Mouse (Mus musculus) left cerebral cortex, postnatal 25 days (tissue): Measurements from ENCODE around the gene Cntn3. TPM values are rescaled to one million over a fixed set of nuclear protein-coding genes. Genes with fewer than 3 reads are reported as not detected.

Experiments
- DNase-seq, 2 experiments: peaks; one replicate each; pipeline ENCODE4 v3.0.0; 2022; ENCODE audit warnings: low spot score in 2 of 2, mixed read lengths in 1 of 2
- intact Hi-C: fragments of 180-260 bp; cut with DNase I; formaldehyde crosslinking; loops from one replicate; pipeline ENCODE4 v1.15.1; 2025
- total RNA-seq, 2 experiments: library from RNA; stranded (reverse); gene quantifications; 2 replicates each; pipeline ENCODE4 v1.2.3; 2021

The Cntn3 gene
- total RNA-seq, 2 experiments from 2014 or later, result 25.0 to 25.5 TPM

DNA sequence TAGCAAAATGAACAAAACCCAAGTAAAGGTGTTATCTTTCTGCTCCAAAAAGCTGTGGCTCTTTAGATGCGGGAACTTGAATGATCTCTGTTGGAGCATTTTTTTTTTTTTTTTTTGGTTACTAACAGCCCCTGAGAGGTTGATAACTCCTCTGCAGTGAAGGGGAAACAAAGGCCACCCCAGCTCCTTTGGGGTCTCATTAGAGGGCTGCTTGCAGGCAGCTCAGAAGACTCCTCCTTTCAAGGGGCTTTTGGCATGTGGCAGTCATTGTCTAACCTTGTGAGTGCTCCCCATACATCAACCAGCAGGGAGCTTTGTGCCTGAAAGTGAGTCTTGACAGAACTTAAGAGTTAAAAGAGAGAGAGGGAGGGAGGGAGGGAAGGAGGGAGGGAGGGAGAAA, 60.8 kb downstream of the Cntn3 start:
- intact Hi-C loops, result no loop called here
- DNase-seq, result no peak

DNA sequence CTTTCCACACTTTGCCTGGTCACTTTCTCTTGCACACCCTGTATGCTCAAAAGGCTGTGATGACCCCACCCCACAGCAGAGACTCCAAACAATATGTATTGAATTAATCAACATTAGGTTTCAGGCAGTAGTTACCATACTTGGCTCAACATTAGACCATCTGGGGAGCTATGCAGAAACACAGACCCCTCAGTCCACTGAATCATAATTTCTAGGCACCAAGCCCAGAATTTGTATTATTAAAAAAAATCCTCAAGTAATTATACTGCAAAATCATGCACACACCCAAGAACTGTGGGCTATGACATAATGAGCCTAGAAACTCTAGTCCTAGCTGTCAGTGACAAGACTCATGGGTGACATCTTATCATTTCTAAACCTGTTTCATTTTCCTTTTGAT, 87.4 kb downstream of the Cntn3 start:
- DNase-seq, result no peak
- intact Hi-C loops, result no loop called here

DNA sequence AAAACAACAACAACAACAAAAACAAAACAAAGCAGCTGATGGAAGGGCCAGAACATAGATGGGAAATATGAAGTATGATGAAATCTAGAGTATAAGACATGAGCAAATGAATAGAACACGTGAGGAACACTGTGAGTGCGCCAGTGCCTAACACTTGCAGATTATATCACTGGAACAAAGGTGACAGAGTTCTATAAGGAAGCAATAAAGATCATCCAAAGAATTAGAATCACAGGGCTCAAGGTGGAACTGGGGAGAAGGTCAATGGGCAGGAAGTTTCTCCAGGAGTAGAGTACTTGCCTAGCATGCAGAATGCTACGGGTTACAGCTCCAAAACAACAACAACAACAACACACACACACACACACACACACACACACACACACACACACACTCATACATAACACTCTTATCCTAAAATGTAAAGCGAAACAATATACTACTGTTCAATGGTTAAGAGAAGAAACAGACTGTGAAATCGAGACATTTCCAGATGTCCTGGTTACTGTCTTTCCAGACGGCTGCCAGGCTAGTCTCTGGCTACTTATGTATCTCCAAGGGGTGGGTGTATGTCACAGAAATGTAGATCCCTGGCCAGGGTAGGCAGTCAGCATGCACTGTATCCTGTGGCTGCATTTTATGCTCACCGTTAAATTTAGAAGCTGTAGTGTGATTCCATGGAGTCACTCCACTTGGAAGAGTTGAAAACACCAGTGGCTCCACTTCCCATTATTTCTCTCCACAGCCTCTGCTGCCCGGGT, 94.4 kb downstream of the Cntn3 start:
- peak in 1 of 2 experiments; percentile 39 for DNase-seq
- intact Hi-C loops, result no loop called here

DNA sequence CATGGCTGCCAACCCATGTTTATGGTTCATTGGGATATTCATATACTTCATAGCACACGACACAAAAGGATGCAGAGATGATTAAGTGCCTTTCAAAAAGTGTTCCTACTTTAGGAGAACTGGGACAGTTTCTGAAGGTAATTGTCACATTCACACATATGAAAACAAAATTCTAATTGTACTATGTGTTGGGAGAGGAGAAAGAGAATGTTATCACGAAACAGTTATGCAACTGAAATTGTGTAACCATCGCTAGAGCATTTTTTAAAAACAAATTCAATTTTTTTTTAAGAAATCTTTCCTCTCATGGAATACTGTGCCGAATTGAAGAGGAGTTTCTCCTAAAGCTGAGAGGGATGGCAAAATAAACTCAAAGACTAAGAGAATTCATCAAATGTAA, 134.5 kb downstream of the Cntn3 start:
- intact Hi-C loops, result loop anchor here (5.0 kb wide), 1 partner anchor 124 kb away; no protein-coding TSS in a partner anchor
- DNase-seq, result peak in 1 of 2 experiments; percentile 12

DNA sequence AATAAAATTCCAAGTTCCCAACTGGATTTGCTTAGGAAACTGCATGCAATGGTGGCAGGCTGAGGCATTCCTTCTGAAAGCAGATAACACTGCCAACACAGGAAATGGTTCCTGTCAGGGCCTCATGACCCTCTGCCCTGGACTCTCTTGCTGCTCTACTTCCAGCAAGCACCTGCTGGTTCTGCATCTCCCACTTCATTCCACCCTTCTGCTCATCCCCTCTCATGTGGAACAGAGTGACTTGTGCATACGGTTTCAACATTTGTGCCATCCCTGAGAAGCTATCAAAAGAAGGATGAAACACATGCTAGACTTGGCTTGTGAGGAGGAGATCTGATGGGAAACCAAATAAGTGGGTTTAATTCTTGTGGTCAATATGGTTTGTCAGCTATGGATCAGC, 145.4 kb downstream of the Cntn3 start:
- DNase-seq, result no peak
- intact Hi-C loops, result no loop called here

DNA sequence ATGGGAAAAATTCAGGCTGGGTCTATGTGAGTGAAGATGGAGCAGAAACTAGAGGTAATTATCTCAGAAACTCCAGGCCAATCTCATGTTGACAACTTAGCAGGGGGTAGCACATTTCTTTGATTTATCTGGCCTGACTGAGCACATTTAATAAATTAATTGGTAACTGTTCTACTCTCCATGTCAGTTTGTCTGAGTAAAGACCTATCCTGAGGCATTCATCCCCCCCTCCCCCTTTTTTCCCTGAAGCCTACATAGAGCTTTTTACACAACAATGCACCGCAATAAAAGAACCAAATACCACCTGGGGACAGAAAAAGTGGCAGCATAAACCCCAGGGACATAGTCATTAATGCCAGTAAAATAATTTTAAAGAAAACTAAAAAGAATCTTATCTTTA, 151.1 kb downstream of the Cntn3 start:
- DNase-seq, result no peak
- intact Hi-C loops, result no loop called here

DNA sequence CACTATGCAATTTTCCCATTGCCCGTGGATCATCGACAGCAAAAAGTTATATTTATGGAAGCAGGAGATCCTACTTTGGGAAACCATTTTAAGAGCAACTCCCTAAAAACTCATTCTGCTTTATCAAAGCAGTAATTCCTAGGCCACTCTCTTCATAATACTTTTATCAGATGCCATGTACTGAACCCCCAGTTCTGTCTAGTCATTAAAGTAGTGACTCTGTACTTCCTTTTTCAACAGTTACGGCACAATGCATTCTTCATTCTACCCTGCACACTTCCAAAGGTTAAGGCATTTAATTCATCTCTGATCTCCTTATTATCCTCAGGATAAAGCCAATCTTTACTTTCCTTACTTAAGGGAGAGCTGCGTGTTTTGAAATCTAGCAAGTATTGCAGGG, 184.3 kb downstream of the Cntn3 start:
- no peak for DNase-seq
- intact Hi-C loops, result no loop called here

DNA sequence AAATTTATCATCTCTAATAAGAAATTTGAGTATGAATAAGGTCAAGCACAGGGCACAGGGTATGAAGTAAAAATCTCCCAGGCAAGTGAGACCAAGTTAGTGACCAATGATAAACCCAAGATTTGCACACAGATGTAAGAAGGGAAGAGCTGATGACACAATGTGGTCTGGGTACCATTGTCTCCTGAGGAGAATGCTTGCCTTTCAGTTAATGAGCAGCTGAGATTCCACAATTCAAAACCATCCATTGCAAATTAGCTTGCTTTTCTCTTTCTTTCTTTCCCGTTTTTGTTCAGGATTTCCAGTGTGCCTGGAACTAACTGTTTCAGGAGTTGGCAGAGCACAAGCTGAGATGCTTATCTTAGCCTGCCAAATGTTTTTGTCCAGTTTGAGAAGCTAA, 200.8 kb downstream of the Cntn3 start:
- intact Hi-C loops, result no loop called here
- peak in 1 of 2 experiments; percentile 25 for DNase-seq

DNA sequence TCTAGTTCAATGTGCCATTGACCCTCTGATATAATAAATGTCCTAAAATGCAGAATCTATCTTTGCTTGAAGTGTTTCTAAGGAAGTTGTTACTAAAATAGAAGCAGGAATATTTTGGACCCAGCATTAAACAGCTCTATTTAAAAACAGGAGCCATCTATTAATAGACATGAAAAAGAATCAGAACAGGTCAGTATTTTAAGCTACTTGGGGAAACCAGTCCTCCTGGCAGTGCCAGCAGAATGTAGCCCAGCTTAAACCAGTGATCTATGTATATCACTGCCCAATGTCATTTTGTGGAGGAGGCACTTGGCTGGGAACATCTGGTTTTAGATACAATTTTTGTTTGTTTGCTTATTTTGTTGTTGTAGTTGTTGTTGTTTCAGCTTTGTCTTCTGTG, 209.0 kb downstream of the Cntn3 start:
- intact Hi-C loops, result no loop called here
- DNase-seq, result peak in 1 of 2 experiments; percentile 21

DNA sequence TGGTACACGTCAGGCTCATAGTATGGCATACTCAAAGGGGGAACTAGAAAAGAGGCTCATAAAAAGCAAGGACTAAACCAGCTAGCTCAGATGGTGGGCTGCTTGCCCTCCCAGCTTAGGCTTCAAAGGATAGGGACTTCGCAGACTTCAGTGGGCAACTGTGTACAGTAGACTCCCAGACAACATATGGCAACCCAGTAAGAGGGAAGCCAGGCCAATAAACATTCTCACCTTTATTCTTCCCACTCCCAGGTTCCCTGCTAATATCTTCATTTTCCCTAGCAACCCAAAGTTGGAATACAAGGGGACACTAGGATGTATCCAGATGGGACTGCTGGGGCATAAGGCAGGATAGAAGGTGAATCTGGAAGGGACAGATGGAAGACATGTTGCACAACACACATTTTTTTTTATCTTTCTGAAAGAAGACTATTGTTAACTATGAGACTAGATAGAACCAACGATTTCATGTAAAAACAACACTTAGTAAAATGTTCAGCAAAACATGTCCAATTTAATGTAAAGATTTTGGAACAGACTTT, 209.5 kb downstream of the Cntn3 start:
- peak in 1 of 2 experiments; percentile 25 for DNase-seq
- intact Hi-C loops, result no loop called here

DNA sequence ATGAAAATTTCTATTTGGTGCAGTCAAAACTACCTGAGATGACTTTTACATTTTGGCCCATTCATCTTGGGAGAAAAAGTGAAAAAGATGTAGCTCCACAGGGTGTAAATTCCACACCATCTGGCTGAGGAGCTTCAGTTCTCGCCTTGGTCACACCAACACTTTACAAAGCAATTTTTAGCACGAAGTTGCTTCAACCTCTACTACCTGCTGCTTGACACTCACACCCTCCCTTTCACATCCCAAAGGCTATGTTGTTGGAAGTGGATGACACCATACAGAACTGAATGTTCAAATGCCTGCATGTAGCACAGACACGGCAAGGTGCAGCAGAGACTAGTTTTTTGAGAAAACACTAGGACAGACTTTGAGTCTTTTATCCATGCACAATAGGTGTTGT, 240.8 kb downstream of the Cntn3 start:
- intact Hi-C loops, result loop anchor here (5.0 kb wide), 1 partner anchor 230 kb away; no protein-coding TSS in a partner anchor
- peak; percentile 4 to 59 for DNase-seq

DNA sequence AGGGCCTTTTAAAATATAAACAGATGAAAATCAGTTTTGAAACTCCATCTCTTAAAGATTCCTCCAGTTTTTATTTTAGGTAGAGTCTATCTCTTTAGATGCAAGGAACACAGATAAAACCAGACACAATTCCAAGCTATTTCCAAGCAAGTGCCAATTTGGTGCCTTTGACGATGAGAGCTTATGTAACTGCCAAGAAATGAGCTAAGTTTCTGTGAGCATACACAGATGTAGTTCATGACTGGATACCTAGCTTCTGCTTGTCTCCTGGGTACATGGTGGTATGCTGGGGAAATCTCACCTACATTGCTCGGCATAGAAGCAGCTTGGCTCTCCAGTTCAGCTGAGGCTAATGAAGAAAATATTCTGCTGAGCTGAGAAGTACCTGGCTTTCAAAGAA, 246.2 kb downstream of the Cntn3 start:
- peak; percentile 13 to 80 for DNase-seq

DNA sequence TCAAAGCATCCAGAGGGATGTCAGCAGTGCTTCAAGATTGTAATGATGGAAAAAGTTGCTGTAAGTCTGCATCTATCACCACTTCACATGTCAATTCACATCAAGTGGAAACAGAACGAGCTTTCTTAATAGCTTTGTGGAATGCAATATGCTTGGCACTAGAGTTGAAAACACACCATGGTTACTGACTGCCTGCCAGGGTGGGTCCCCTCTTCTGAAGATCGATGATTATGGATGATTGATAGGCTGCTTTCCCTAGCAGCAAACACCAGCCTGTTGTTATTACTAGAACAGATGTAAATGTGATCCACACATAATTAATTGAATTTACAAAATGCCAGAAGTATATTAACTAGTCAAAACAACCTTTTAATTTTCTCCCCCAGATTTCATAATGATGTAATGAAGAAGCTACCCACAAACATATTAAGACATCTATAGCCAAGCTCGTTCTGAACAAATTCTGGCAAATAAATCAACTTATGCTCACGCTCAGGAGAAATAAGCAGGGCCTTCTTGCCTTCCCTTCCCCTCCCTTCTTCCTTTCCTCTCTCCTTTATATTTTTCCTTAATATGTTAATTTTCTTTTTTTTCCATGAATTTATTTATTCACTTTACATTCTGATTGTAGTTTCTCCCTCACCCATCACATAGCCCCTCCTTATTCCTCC, 250.2 kb downstream of the Cntn3 start:
- intact Hi-C loops, result no loop called here
- DNase-seq, result no peak

More for the DNA sequence above, 246.2 kb downstream of the Cntn3 start:
- intact Hi-C loops, result no loop called here

DNA sequence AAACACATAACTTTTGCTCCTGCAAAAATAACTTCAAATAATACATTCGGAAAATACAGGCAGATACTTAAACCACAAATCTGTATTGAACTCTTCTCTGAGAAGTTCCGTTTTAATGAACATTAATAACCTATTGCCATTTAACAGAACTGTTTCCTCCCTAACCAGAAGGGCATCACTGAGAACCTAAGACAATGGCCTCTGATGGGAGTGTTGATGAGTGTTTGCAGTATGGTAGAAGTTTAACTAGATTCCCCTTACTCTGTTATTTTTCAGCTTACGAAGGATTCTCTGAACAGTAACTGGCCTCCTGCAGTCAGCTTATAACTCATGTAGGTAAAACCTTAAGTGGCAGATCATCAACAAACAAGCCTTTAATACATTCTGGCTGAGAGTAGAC, 253.1 kb downstream of the Cntn3 start:
- DNase-seq, result no peak
- intact Hi-C loops, result no loop called here

DNA sequence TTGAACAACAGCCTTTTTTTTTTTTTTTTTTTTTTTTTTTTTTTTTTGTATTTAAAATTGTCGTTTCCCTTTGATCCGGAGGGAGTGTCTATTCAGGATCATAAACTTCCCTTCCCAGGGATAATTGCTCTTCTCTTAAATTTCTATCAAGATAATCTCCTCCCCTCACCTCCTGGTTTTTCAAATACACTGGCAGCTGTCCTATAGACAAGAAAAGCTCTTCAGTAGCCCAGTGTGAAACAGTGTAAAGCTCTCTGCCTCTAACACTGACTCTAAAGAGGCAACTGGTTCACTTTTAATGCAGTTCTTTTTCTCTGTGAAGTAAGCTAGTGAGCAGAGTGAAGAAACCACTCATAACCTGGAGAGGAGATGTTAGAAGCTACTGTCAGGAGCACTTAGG, 290.0 kb downstream of the Cntn3 start:
- intact Hi-C loops, result no loop called here
- no peak for DNase-seq

DNA sequence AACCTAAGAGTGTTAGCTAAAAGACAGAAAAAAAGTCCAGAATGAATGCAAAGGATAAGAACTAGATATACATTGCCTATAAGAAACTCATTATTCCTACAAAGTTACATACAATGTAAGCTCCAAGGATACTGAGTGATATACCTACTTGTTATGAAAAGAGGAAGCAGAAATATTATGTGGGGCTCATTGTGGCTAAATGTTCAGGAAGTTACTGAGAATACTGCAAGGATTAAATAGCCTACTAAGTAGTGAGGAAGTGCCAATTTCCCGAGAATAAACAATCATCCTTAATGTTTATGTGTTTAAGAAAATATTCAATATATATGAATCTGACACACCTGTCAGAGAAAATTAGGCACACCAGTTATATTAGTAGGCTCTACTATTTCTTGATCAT, 341.9 kb downstream of the Cntn3 start:
- intact Hi-C loops, result no loop called here
- no peak for DNase-seq

DNA sequence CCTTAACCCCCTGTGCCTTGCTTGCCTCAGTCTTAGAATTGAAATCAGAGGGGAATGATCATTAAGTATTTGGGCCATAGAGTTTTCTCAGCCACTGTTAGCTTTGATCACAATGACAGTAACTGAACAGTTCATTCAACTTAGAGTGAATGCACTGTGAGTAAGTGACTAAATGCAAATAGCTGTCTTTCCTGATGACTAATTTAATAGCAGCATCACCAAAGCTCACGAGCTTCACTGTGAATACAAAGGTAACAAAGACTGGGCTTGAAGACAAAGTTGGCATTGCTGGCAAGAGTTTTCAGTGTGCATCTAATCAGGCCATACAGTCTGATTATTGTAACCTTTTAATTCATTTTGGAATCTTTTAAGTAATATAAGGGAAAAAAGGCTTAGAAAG, 386.6 kb downstream of the Cntn3 start:
- no peak for DNase-seq
- intact Hi-C loops, result no loop called here

DNA sequence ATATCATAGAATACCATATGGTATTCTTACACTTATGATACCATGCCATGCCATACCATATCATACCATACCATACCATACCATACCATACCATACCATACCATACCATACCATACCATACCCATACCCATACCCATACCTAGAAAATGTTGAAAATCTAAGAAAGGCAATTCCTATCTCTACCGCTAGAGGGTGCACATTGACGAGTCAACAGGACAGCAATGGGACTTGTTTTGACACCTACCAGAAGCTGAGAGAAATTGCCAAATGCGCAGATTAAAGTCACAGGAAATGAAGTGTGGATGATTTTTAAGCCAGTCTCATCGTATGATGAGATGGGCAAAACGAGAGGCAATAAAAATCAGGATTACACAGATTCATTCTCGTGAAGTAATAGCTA, 402.0 kb downstream of the Cntn3 start:
- peak in 1 of 2 experiments; percentile 42 for DNase-seq
- intact Hi-C loops, result no loop called here

DNA sequence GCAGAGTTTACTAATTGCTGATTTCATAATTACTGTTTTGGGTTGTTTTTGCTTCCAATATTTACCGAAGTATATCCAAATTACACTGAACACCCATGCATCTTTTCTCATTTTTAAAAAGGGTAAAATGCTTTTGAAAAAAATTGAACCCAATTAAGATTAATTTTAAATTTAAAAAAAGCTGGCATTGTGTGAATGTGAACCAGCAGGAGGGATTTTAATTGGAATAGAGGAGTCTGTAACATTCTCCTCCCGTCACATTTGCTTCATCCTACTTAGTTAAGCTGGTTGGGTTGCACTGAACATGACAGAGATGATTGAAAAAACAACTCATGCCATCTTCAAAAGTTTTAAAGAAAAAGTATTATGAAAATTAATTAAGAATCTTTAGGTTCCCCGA, 411.7 kb downstream of the Cntn3 start:
- no peak for DNase-seq
- intact Hi-C loops, result no loop called here

DNA sequence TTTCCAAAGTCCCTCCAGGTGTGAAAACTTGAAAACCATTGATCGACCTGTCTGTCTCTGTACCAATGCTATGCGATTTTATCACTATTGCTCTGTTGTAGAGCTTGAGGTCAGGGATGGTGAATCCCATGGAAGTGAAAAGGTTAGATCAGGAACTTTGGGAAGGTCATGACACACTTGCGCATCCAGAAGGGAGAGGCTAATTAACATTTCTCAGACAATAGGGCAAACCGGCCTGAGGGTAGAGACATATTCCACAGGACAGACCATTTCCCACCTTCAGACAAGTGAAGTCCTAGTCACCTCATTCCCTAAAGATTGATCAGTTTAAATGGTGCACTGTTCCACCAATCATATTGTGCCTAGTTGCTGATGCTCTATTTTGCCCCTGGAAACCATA, 451.2 kb downstream of the Cntn3 start:
- no peak for DNase-seq
- intact Hi-C loops, result no loop called here

DNA sequence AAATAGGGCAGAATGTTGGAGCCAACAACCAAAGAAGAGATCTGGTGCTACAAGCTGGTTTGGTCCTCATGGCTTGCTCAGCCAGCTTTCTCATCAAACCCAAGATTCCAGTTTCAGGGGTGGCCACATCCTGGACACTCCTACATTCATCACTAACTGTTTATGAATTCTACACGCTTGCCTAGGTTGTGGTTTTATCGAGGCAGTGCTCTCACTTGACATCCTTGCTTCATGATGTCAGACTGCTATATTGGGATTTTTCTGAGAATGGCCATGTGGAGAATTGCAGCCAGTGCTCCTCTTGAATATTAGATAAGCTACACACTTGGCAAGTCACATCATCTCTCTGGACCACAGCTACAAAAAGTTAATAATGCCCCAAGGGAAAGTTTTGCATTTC, 452.9 kb downstream of the Cntn3 start:
- no peak for DNase-seq
- intact Hi-C loops, result no loop called here
